Mouse (Mus musculus): ENCODE data around the gene Zfp574. TPM values are rescaled to one million over a fixed set of nuclear protein-coding genes. Genes with fewer than 3 reads are reported as not detected.

Zfp574 gene
- polyA plus RNA-seq, 1 experiment from 2014 or later: 12.9 TPM

DNA sequence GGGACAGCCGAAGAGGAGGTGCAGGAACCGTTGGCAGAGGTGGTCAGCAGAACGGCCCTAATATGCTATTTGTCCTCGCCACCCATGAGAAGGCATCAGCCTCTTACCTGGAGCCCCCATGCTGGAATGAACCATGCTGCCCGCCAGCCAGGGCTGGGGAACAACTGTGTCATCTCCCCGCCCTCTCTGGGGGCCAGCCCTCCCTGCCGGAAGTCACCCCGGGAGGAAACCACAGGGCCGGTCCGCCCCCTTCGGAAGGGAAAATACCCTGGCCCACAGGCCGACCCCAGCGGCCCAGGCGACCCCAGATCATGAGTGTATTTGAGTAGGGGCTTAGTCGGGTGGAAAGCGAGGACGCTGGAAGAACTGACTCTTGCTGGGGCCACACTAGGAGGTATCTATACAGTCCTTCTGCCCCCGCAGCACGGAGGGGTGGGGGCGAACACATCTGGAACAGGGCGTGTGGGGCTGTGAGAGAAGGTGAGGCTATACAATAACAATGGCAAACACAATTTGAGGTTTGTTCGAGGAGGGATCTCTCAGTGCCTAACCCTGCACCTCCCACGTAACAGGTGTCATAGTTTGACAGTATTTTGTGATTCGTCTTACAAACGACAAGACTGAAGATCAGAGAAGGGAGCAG lies 60.1 kb downstream of the Zfp574 start:
- Histone ChIP-seq H3K9me3 (ENCODE audit: control insufficient read depth, low read length) (no peaks in the 10 kb centered on the region), H3K4me3 (ENCODE audit: low read depth, low read length) (0 out of 2 replicates have a peak overlapping the region, but pooled peaks have one; percentile 4), H3K4me1 (replicated peaks; ENCODE audit: control insufficient read depth, insufficient read depth) (no peaks in the 10 kb centered on the region), H3K9ac (ENCODE audit: low read length) (no peak overlapping the region), H3K4me2 (replicated peaks; ENCODE audit: low read depth) (0 out of 2 replicates have a peak overlapping the region, but pooled peaks have one; percentile 20), H3K36me3 (ENCODE audit: control insufficient read depth, insufficient read depth, low read length) (no peaks in the 10 kb centered on the region), H3K27me3 (ENCODE audit: control insufficient read depth, insufficient read depth, low read length) (peaks cover 11% of the 10 kb centered on the region), H3K27ac (replicated peaks) (no peak overlapping the region)
- no peak for TF ChIP-seq CTCF (IDR thresholded peaks at IDR 0.05; ENCODE audit: low read depth)
- no peak for TF ChIP-seq EP300 (optimal IDR thresholded peaks at IDR 0.05)
- WGBS: 6% methylated on average over 24 of the region's 25 CpGs
- DNase-seq (ENCODE audit: low spot score): no peak
- ATAC-seq (ENCODE audit: low FRiP score, low TSS enrichment): no peak

Small RNA genes within 50 kb of the gene (microRNA-seq; reads per million reads assigned to microRNA genes)
- gene Mir6537: not detected

Other genes starting within 250 kb of the Zfp574 start
- 10.4 and 15.8 TPM in 2 replicates for gene Gm9844, start 210.4 kb upstream of the Zfp574 start, polyA plus RNA-seq (2015; fragmentation: Nextera tagmentation; extraction: Ambion mirVana)
- not detected in 2 replicates for gene Lypd4, start 202.6 kb upstream of the Zfp574 start, polyA plus RNA-seq (2015; fragmentation: Nextera tagmentation; extraction: Ambion mirVana)
- not detected in 2 replicates for gene Dmrtc2, start 202.5 kb upstream of the Zfp574 start, polyA plus RNA-seq (2015; fragmentation: Nextera tagmentation; extraction: Ambion mirVana)
- 2,060 and 2,085 TPM in 2 replicates for gene Rps19, start 188.2 kb upstream of the Zfp574 start, polyA plus RNA-seq (2015; fragmentation: Nextera tagmentation; extraction: Ambion mirVana)
- 0.25 and 0.44 TPM in 2 replicates for gene Cd79a, start 175.2 kb upstream of the Zfp574 start, polyA plus RNA-seq (2015; fragmentation: Nextera tagmentation; extraction: Ambion mirVana)
- gene Arhgef1, start 169.7 kb upstream of the Zfp574 start, polyA plus RNA-seq (2015; fragmentation: Nextera tagmentation; extraction: Ambion mirVana): 45.2 and 49.9 TPM in 2 replicates
- not detected in 2 replicates for gene Gm4881, start 128.1 kb upstream of the Zfp574 start, polyA plus RNA-seq (2015; fragmentation: Nextera tagmentation; extraction: Ambion mirVana)
- 290 and 293 TPM in 2 replicates for gene Rabac1, start 99.8 kb upstream of the Zfp574 start, polyA plus RNA-seq (2015; fragmentation: Nextera tagmentation; extraction: Ambion mirVana)
- gene Atp1a3, start 66.6 kb upstream of the Zfp574 start, polyA plus RNA-seq (2015; fragmentation: Nextera tagmentation; extraction: Ambion mirVana): 1.6 and 2.4 TPM in 2 replicates
- gene Grik5, start 221 bp upstream of the Zfp574 start, polyA plus RNA-seq (2015; fragmentation: Nextera tagmentation; extraction: Ambion mirVana): 1.7 and 2.2 TPM in 2 replicates
- gene Pou2f2, start 107.2 kb downstream of the Zfp574 start, polyA plus RNA-seq (2015; fragmentation: Nextera tagmentation; extraction: Ambion mirVana): 0.52 and 0.67 TPM in 2 replicates
- 20.0 and 20.2 TPM in 2 replicates for gene Dedd2, start 148.0 kb downstream of the Zfp574 start, polyA plus RNA-seq (2015; fragmentation: Nextera tagmentation; extraction: Ambion mirVana)
- gene Zfp526, start 148.9 kb downstream of the Zfp574 start, polyA plus RNA-seq (2015; fragmentation: Nextera tagmentation; extraction: Ambion mirVana): 1.1 and 1.2 TPM in 2 replicates
- 5.1 and 5.3 TPM in 2 replicates for gene Gsk3a, start 165.3 kb downstream of the Zfp574 start, polyA plus RNA-seq (2015; fragmentation: Nextera tagmentation; extraction: Ambion mirVana)
- gene Erf, start 178.2 kb downstream of the Zfp574 start, polyA plus RNA-seq (2015; fragmentation: Nextera tagmentation; extraction: Ambion mirVana): 8.1 and 8.8 TPM in 2 replicates
- 15.0 and 15.9 TPM in 2 replicates for gene Cic, start 195.1 kb downstream of the Zfp574 start, polyA plus RNA-seq (2015; fragmentation: Nextera tagmentation; extraction: Ambion mirVana)
- gene Pafah1b3, start 225.4 kb downstream of the Zfp574 start, polyA plus RNA-seq (2015; fragmentation: Nextera tagmentation; extraction: Ambion mirVana): 125 and 126 TPM in 2 replicates
- 0.07 TPM in 1 of 2 replicates, not detected in the other for gene Prr19, start 228.8 kb downstream of the Zfp574 start, polyA plus RNA-seq (2015; fragmentation: Nextera tagmentation; extraction: Ambion mirVana)
- gene Tmem145, start 233.5 kb downstream of the Zfp574 start, polyA plus RNA-seq (2015; fragmentation: Nextera tagmentation; extraction: Ambion mirVana): 0.67 and 1.1 TPM in 2 replicates
- gene Megf8, start 244.6 kb downstream of the Zfp574 start, polyA plus RNA-seq (2015; fragmentation: Nextera tagmentation; extraction: Ambion mirVana): 3.3 and 3.6 TPM in 2 replicates